Mouse (Mus musculus) yolk sac, embryonic 10.5 days (tissue): Measurements from ENCODE around the gene Sox5.
A peak's percentile ranks its signal among the peaks of the same experiment; 100 is the strongest.

ENCODE experiments used
- DNase-seq: peaks from one replicate; pipeline ENCODE4 v3.0.0-alpha.2; 2017; ENCODE audit warnings: low spot score

Gene Sox5

DNA sequence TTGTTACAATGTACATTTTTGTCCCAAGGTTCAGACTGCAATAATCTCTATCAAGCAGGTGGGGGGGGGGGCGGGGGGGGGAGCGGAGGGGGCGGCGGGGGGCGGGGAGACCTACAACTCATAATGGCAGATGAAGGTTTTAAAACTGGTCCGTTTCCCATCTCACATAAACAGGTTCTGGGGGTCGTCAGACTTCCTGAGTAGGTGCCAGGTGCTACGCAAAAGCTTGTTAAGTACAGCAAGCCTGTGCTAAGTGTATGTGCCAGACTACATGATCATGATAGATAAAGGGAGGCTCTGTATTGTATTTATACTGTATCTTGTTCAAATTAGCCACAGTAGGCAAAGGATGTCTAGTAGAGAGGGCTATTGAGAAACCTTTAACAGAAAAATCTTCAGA is 498.6 kb downstream of the Sox5 start:
- no peak for DNase-seq

DNA sequence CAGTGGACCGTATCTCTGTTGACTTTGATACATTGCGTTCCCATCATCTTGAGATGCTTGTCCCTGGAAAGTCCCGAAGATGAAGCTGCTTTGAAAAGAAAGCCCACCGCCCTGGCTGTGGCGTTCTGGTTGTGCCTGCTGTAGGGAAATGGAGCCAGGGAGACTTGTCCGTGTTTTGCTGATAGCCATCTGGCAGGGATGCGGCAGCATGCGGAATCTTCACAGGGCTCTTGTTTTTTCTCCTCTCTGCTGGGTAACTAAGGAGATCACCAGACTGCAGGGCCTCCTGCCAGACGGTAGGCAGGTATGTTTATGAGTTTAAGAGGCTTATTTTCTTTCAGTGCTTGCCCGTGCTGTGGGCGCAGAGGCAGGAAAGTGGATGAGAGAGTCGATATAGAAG is 499.0 kb downstream of the Sox5 start:
- no peak for DNase-seq

DNA sequence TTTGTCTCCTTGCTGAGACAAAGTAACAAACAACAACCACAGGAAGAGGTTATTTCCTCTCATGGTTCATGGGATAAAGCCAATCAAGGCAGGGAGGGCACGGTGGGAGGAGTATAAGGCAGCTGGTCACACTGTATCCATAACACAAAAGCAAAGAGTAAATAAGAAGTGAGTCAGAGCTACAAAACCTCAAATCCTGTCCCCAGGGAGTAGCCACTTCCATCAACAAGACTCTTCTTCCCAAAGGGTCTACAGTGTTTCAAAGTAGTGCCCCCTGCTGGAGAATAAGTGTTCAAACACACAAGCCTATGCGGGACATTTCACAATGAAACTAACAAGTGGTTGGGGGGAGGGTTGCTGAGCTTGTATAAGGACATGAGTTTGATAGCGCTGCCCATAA is 500.1 kb downstream of the Sox5 start:
- no peak for DNase-seq

DNA sequence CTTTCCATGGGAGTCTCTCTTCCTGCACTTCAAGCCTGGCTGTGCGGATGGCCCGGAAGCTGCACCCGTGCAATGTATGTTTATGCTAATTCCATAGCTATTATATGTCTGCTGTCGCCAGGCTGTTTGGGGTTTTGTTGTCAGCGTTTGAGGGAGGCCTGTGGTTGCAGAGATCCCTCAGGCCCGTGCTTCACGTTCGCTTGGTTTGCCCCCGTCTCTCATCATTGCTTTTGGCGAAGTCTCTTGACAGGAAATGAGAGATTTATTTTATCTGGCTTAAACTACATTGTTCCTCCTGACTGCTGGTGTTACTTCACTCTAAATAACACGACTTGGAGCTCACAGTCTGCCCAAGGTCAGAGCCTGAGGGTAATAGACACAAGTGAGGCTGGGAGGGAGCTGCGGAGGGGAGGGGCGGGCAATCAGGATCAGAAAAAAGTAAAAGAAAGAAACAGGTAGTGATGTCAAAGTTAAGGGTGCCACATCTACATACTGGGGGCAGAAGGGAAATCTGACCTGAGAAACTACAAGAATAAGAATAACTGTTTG is 503.2 kb downstream of the Sox5 start:
- DNase-seq, result no peak

DNA sequence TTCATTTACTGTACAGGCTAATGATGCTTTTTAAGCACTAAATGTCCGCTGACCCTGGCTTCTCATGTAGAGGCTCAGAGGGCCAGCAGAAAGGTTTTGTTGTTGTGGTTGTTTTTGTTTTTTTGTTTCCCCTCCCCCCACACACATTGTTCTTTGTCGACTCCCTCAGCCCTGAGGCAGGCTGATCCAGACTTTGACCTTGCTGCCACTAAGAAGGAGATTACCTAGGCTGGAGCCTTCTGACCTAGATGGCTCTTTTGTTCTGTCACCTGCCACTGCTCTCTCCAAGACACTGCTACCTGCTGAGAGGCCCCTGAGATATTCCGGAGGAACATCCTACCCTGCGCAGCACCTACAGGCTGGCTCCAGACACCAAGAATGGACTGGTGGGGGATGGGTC is 508.4 kb downstream of the Sox5 start:
- peak; percentile 33 for DNase-seq

DNA sequence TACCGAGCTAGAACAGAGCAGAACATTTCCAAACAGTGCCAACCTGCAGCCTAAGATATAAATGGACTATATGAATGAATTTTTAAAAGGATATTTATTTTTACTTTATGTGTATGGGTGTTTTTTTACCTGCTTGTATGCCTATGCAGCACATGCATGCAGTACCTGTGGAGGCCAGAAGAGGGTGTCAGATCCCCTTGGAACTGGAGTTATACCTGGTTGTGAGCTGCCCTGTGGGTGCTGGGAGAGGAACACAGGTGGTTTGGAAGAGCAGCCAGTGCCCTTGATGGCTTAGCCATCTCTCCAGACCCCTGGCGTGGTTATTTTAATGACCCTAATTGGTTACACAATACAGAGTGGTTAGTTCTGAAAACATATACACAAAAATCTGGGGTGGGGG is 510.5 kb downstream of the Sox5 start:
- DNase-seq, result no peak

DNA sequence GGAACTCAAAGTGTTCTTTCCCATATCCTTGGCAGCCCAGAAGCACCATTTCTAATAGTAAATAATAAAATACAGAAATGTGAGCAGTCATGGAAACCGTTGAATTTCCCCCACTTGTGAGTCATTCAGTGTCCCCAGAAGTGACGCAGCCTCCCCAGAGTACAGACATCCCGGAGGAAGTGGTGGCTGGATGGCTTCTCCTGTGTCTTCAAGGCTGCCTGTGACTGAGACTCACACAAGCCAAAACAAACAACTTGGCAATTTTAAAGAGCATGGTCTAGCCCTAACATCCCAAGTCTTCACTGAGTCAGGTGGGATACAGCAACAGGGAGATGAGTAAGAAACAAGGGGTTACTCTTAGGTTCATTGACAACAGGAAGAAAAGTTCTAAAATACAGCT is 511.5 kb downstream of the Sox5 start:
- DNase-seq, result no peak

DNA sequence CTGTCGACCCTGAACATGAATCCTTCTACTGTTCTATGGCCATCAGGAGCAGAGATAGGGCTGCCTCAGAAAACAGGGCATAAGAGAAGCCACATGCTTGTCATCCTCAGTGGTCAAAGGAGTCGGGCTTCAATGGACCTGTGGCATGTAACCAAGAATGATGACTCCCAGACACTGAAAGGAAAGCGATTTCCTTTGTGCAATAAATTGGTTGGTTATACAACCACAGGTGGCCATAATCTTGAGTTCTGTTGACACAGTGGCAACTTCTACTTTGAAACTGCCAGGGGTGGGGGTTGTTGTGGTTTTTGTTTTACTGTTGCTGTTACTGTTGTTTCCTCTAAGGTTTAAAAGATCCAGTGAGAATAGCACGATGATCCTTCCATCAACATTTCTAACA is 512.1 kb downstream of the Sox5 start:
- no peak for DNase-seq

DNA sequence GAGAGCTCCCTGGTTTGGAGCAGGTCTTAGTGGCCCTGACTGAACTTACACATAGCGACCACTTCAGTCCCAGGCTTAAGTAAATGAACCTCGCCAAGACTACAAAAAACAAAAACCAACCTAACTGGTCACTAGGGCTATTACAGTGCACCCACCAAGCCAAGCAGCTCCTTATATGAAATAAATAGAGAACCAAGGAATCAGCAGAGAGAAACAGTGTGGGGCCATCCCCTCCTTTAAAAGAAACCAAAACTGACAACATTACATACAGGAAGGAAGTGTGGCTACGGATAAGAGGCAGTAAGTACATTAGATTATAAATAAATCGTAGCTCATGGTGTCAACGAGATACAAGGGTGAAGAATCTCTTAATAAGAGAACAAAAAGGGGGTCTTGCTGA is 516.0 kb downstream of the Sox5 start:
- no peak for DNase-seq

DNA sequence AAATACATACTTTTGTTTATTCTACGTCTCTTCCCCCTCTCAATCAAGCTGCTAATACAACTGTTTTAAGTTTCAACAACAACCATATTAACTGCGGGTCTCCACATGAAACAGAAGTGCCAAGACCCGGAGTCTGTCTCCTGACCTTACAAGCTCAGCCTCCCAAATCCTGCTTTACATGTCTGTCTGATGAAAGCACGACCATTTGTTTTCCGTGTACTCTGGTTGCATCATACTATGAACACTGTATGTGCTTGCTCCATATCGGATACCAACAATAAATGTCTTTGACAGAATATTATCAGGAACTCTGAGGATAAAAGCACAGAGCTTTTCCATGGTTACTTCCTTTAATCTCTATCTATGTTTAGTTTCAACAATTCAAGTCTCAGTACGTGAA is 516.8 kb downstream of the Sox5 start:
- DNase-seq, result no peak

DNA sequence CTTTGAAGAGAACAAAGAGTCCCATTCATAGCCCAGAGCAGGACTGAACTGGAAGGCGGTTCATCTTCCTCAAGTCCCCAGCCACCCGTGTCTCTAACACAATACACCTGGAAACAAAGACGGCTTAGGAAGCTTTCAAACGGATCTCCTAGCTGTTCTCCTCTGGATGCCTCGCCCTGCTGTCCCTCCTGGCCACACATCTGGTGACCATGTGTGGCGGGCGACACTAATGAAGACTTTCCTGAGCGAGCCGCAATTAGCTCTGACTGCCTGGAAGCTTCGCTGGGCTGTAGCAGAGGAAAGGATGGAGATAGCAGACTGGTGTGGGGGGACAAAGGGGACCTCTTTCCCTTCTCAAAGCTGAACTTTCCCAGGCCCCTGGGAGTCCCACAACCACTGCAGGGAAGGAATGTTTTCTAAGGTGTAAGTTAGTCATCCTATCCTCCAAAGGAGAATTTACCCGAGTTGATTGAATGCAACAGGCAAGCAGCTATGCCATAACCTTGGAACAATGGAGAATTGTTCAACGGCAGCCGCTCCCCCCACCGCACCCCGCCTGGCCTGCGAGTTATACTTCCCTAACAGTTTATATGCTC is 517.4 kb downstream of the Sox5 start:
- DNase-seq, result no peak

DNA sequence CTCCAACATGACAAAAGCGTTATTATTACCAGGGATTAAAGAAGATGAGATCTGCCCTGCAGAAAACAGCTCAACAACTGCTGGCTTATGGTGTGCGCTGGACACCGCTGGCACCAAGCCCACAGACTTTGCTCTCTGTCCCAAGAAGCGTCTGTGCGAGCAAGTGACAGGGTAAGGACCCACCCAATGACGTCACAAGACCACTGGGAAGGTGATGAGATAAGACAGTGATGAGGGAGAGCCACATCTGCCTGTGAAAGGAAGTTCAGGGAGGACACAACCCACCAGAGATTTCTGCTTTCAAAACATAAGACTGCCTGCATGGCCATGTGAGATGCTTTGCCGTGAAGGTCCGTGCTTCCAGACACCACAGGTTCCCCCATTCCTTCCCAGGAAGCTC is 525.3 kb downstream of the Sox5 start:
- no peak for DNase-seq

DNA sequence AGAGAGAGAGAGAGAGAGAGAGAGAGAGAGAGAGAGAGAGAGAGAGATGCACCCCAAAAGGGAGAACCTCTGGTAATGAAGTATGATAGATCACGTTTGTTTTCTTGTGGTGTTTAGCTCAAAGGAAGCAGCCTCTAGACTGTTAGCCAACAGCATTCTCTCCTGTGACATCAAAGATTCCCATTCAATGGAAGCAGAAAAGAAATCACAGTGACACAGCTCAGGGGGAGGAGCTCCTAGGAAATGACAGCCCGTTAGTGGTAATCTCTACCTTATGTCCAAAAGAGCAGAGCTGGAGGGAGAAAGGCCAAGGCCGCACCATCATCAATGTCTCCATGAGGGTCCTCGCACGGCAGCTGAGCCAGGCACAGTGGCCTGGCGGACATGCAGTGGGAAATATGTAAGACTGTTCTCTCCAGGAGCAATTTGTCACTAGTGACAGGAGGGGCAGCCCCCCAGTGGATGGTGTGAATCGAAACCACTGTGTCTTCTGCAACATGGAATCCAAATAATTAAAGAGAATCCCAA is 529.5 kb downstream of the Sox5 start:
- DNase-seq, result no peak

DNA sequence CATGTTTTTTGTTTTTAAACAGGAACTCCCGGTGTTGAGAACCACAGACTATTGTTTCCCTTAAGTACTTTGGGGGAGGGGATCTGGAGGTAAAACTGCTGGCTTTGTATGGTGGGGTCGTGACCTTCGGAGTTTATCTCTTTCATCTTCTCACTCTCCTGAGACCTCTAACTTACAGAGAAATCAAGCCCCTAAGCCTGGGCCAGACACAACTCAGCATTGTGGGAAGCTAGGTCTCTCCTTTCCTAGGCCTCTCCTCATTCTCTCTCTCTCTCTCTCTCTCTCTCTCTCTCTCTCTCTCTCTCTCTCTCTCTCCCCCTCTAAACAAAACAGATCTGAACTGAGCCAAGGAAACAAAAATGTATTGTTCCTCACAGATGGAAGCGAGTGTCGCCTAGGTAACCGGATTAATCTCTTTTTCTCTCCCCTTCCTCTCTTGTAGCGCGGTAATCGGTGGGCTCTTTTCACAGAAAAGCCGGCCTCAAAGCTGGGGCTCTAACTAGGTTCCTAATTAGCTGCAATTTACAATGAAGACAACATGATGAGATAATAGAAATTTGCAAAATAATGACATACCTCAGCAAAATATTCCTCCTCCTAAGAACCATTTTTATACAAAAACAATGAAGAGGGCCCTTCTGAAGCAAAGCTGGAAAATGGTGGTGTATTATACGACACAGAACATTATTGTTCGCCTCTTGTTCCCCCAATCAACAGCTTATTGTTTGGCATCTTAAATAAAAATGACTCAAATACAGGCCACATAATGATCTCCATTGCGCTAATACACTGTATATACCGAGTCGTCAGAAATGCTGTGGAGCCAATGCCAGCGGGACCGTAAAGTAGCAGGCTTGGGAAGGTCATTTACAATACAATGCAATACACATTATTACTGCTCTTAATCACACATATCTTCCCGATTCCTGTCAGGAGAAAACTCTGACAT is 530.3 kb downstream of the Sox5 start:
- peak; percentile 15 for DNase-seq

DNA sequence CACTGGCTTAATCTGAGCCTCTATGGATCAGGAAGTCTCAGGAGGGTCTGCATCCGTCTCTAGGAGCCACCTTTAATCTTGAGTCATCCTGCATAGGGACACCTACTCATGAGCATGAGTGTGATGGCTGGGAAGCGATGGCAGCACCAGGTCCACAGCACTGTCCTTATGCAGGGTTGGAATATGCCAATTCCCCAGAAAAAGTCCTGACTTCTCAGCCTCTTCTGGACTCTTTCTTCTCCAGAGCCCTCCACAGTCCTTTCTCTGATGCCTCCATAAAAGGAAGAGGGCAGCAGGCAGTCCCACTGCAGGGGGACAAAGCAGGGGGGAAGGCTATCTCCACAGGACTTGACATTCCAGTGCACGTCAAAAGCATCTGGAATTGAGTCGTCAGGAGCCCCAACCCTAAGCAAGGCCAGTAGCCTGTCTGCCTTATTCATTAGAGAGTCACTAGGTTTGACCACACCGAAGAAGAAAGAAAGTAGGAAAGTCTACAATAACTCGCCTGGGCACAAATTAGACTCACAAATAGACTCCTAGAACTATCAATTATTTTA is 531.1 kb downstream of the Sox5 start:
- DNase-seq, result no peak

DNA sequence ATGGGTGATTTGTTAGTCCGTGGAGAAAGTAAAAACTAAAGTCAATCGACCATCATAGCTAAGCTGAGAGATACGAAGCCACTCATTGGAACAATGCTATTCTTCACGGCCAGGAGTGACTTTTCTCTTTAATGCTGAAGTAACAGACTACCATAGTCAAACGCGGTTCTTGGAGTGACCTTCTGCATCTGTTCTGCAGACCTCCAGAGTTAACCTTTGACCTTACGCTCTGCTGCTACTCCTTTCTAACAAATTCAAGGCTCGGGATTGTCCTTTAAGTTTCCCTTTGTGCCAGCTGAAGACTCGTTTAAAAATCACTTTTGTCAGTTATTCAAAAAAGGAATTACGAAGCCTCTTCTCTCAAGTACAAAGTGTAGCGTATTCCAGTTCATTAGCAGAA is 545.2 kb downstream of the Sox5 start:
- no peak for DNase-seq

DNA sequence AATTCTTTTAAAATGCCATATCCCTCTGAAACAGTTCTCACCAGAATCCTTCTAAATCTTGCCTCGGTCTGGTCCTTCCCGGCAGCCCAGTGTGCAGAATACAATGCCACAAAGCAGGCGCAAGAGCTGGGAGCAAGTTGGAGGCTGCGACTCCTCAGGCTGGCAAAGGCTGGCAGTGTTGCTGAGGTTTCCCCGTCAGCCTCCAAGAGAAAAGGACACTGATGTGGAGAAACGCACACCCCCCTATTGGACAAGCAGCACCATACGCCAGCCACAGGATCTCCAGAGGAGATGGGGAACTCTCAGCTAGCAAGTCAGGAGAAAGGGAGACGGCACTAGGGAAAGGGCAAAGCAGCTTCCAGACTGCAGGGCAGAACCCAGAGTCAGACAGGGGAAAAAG is 577.8 kb downstream of the Sox5 start:
- no peak for DNase-seq

DNA sequence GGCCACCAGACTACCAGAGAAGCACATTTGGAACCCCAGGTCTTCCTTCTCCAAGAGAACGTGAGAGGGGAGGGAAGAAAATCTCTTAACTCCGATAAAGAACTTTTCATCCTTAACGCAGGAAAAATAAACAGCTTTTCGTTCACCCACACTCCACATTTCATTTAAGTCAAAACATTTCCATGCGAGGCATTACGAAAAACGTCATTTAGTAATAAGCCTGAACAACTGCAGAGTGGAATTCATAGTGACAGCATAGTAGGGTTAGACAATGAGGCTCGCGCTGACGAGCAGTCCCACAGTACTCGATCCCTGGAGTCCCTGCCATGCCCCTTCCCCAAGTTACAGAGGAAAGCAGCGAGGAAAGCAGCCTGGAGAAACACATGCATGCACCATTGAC is 578.8 kb downstream of the Sox5 start:
- no peak for DNase-seq

DNA sequence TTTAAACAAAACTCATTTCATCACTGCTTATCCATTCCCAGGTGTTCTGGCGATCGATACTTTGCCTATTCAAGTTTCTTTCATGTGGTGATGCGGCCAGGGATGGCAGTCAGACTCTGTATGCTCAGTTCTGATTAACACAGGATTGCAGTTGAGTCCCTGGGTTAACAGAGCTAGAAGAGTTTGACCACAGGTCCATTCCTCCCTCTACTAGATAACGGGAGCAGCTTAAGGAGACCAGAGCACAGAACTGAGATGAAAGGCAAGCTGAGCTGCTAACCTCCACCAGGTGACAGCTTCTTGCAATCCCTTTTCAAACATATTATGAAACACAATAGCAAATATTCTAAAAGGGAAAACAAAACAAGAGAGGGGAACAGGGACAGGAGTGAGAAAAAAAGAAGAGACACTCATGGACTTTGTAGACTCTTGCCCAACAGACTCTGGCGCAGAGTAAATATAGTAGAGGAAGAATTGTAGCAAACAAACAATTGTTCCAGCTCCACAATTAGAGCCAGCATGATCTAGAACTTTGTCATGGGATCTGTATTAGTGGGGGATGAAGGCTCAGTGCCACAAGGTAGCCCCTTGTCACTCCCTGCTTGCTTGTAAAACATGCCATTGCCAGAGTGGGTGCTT is 580.3 kb downstream of the Sox5 start:
- no peak for DNase-seq

DNA sequence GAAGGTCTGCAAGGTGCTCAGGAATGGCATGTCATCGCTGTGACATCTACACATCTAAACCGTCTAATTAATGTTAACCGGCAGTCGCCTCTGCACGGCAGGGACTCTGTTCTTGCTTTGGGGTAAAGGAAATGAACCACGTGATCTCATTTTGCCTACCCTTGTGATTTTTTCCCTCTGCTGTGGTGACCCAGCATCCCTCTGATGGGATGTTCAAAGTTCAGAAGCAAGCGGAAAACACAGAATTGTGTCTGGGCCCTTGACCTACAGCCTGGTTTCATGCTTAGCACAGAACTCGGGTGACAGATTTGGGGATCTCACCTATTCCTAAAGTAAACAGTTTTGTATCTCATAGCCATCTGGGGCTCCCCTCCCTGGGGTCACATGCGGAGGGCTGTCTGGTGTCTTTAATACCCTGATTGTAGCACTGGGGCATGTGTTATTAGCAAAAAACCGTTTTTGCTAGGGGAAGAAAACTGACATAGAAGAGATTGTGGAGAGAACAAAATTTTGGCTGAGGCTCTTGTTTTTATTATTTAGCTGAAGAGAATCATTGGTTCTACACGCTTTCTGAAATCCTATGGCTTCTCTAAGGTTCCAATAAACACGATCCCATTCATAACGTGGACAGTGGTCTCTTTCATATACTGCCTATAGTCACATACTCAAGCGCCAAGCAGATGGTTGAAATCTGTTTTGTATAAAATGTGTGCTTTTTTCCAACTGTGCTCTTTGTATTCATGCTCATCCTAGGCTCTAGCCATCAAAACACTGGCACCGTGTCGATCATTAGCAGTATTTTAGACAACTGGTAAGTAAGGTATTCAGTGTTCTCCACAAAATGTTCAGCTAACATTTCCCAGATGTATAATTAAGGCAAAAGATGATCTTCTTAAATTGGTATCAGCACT is 584.3 kb downstream of the Sox5 start:
- no peak for DNase-seq

DNA sequence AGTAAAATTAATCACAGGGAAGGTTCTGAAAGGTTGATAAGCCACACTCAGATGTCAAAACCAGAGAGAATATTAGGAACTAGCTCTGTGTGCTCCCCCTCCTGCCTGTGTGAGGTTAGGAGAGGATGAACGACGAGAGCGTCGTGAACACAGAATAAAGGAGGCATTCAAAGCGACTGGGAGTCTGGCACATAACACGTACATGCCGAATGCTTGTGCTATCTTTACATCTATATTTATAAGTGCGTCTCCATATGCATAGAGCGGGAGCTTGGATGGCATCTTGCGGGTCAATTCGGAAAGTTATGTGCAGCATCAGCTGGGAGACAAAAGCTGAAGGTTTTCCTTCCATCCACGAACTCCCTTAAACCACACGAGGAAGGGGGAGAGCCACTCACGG is 585.8 kb downstream of the Sox5 start:
- DNase-seq, result no peak
